Mouse (Mus musculus): ENCODE measurements around the gene Fxr1. TPM values are rescaled to one million over a fixed set of nuclear protein-coding genes. Genes with fewer than 3 reads are reported as not detected.

Gene Fxr1
- 39.7 TPM for polyA plus RNA-seq (2017; shearing (Covaris generic))

DNA sequence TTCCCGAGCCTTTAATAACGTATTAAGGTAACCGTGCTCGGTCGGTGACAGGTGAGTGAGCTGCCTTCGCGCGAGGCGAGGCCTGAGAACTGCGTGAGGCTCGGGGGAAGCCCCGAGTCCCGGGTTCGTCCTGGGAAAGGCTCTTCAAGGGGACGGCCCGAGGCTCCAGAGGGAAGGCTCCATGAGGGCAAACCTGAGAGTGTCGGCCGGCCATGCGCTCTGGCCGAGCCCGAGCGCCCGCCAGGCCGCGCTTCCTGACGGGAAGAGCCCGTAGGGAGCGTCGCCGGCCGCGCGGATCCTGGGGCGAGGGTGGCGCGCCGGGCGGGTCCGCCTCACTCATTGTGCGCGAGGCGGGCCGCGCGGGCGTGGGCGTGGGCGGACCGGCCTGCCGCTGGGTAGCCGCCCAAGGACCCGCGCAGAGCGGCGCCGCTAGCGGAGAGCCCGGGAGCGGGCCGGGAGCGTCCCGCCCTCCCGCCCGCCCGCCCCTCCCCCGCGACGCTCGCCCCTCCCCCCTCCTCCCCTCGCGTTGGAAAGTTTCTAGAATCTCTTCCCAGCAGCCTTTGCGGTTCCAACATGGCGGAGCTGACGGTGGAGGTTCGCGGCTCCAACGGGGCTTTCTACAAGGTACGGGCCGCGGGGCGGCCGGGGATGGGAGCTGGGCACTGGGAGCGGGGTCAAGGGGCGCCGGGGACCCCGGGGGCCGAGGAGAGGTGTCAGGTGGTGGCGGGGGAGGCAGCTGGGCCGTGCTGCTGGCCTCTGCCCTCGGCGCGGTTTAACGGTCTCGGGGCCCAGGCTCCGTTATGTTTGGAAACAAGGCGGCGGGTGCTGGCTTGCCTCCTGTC, at the start of gene Fxr1:
Fxr1 (plus strand) TSS at position 404 of the 842 bp plus-strand sequence.

DNA sequence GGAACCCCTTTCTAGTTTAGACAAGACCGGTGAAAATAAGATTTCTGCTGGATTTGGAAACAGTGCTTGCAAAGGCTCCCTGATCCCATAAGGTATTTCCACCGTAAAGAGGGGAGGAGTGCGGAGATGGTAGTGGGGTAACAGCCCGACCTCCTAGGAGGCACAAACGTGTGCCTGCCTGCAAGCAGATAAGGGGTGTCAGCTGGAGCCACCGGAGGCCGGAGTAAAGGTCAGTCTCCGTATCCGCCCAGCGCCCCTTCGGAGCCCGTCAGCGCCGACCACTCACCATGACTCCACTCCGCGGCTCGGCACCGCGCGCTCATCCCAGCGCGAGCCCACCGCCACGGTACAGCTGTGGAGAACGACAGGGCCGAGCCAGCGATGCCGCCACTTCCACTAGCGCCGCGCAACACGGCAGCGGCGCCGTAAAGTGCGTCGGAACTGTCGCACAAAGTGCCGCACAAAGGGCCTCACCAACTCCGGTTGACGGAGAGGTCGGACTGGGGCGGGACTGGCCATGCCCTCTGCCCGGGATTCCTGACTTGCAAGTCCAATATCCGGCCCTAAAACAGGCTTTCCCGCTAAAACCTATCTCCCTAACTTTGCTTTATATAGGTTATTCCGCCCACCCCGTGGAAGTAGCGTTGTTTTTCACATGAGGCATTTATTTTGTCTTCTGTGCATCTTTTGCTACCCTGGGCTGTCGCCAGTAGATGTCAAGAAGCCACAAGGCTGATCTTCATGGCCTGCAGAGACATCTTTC, 61.3 kb downstream of the Fxr1 start, which contains the start of gene Dnajc19:
Dnajc19 (minus strand) TSS at position 422 of the 763 bp plus-strand sequence.

Other genes with a start within 250 kb of the Fxr1 start
- gene Ttc14, start 220.1 kb upstream of the Fxr1 start, polyA plus RNA-seq (2017; shearing (Covaris generic)) = 178 TPM
- 0.20 TPM for gene Ccdc39, start 175.6 kb upstream of the Fxr1 start, polyA plus RNA-seq (2017; shearing (Covaris generic))
- 144 TPM for gene Dnajc19, start 61.4 kb downstream of the Fxr1 start, polyA plus RNA-seq (2017; shearing (Covaris generic))

Measured in CD4-positive, CD25-positive, alpha-beta regulatory T cell (primary cell).